Mouse (Mus musculus) thymus, adult 2 months (tissue): ENCODE results near the gene Mxra8. TPM values are rescaled to one million over a fixed set of nuclear protein-coding genes. Genes with fewer than 3 reads are reported as not detected.
A peak's percentile ranks its signal among the peaks of the same experiment; 100 is the strongest.

Experiments
- DNase-seq: peaks from one replicate; pipeline ENCODE4 v3.0.0; 2021
- H3K27ac ChIP-seq: fragments of 200-500 bp; 2 replicates; pipeline ENCODE4 v1.5.1; 2012; ENCODE audit warnings: low read length, control low read depth; ENCODE audit not compliant: control insufficient read depth, insufficient read depth
- H3K27me3 ChIP-seq: fragments of 200-500 bp; 2 replicates; pipeline ENCODE4 v1.6.1; 2012; ENCODE audit warnings: mild to moderate bottlenecking, low read length, moderate library complexity, mixed read lengths; ENCODE audit not compliant: control insufficient read depth, insufficient read depth
- H3K36me3 ChIP-seq: fragments of 200-500 bp; 2 replicates; pipeline ENCODE4 v1.6.1; 2012; ENCODE audit warnings: mild to moderate bottlenecking, low read length, moderate library complexity; ENCODE audit not compliant: control insufficient read depth, insufficient read depth
- H3K4me1 ChIP-seq: fragments of 200-500 bp; replicated peaks from 2 replicates; pipeline ENCODE4 v1.6.1; 2012; ENCODE audit warnings: low read length; ENCODE audit not compliant: control insufficient read depth, insufficient read depth
- H3K4me3 ChIP-seq: fragments of 200-500 bp; 2 replicates; pipeline ENCODE4 v1.5.1; 2012; ENCODE audit warnings: mild to moderate bottlenecking, low read length, control low read depth, moderate library complexity; ENCODE audit not compliant: control insufficient read depth, insufficient read depth
- CTCF ChIP-seq: fragments of 200-500 bp; IDR thresholded peaks from 2 replicates; pipeline ENCODE4 v1.5.1; 2012; ENCODE audit warnings: mild to moderate bottlenecking, control low read depth, low read length, moderate library complexity, borderline replicate concordance; ENCODE audit not compliant: control insufficient read depth, poor library complexity, insufficient read depth; ENCODE audit errors: extremely low read depth
- POLR2A ChIP-seq: fragments of 200-500 bp; IDR thresholded peaks from 2 replicates; pipeline ENCODE4 v1.6.1; 2012; ENCODE audit warnings: mild to moderate bottlenecking, low read length, control low read depth, moderate library complexity; ENCODE audit not compliant: control insufficient read depth, poor library complexity, insufficient read depth; ENCODE audit errors: extremely low read depth
- WGBS: fragments of 180-500 bp; shearing (Covaris S2); methylation state at CpG from one replicate; pipeline ENCODE4 v1.1.7; 2018; 5-methylcytosine and 5-hydroxymethylcytosine counted together
- polyA plus RNA-seq: library from polyadenylated mRNA; depleted of rRNA; stranded (reverse); fragments of >200 nt; gene quantifications from 2 replicates; pipeline ENCODE4 v1.2.3, GENCODE M21; 2012

Mxra8 gene
- polyA plus RNA-seq, 1 experiment = 43.4 TPM

GRCm38 (mm10) chr4:155856881-155857280 is 17.4 kb downstream of the Mxra8 start:
- no peak for DNase-seq
- WGBS = 82% methylated on average over 3 of the region's 3 CpGs
- H3K4me1 ChIP-seq = no peaks in the 10 kb centered on the region
- H3K36me3 ChIP-seq = no peaks in the 10 kb centered on the region
- H3K4me3 ChIP-seq = no peak overlapping the region
- TF ChIP-seq POLR2A (no peak), CTCF (no peak)
- no peak overlapping the region for H3K27ac ChIP-seq
- no peaks in the 10 kb centered on the region for H3K27me3 ChIP-seq

- Histone ChIP-seq H3K4me1 (no peaks in the 10 kb centered on the region), H3K36me3 (no peaks in the 10 kb centered on the region), H3K27ac (no peak overlapping the region), H3K4me3 (no peak overlapping the region), H3K27me3 (no peaks in the 10 kb centered on the region)
- DNase-seq = peak; percentile 37
- TF ChIP-seq POLR2A (no peak), CTCF (no peak)
- WGBS = 61% methylated on average over 13 of the region's 13 CpGs
These were observed 19.8 kb downstream of the Mxra8 start for GRCm38 (mm10) chr4:155859318-155859717.

- 90% methylated on average over 7 of the region's 7 CpGs for WGBS
- TF ChIP-seq POLR2A (no peak), CTCF (no peak)
- no peak overlapping the region for H3K4me3 ChIP-seq
- peaks cover 7% of the 10 kb centered on the region; the same call in 1 of the 2 replicates for H3K36me3 ChIP-seq
- no peaks in the 10 kb centered on the region for H3K4me1 ChIP-seq
- no peak overlapping the region for H3K27ac ChIP-seq
- H3K27me3 ChIP-seq = no peaks in the 10 kb centered on the region
- DNase-seq = no peak
These were observed 22.3 kb downstream of the Mxra8 start for GRCm38 (mm10) chr4:155861787-155862186.

GRCm38 (mm10) chr4:155863001-155863400 is 23.5 kb downstream of the Mxra8 start, which contains the start of gene Tas1r3:
TSS of gene Tas1r3 (minus strand) at chr4:155863362.
- H3K4me3 ChIP-seq = no peak within 1 kb of the TSS
- no peaks in the 10 kb centered on the region for H3K4me1 ChIP-seq
- peaks cover 7% of the 10 kb centered on the region; the same call in 1 of the 2 replicates for H3K36me3 ChIP-seq
- 84% methylated on average over 5 of the region's 5 CpGs for WGBS
- no peak within 1 kb of the TSS for H3K27ac ChIP-seq
- no peak for DNase-seq
- H3K27me3 ChIP-seq = no peaks in the 10 kb centered on the region
- TF ChIP-seq POLR2A = no peak
- no peak for TF ChIP-seq CTCF

- TF ChIP-seq CTCF (no peak), POLR2A (no peak)
- peaks cover 18% of the 10 kb centered on the region for H3K36me3 ChIP-seq
- H3K4me1 ChIP-seq = peaks cover 13% of the 10 kb centered on the region
- DNase-seq = peak; percentile 19
- no peaks in the 10 kb centered on the region for H3K27me3 ChIP-seq
- no peak overlapping the region for H3K27ac ChIP-seq
- 11% methylated on average over 22 of the region's 22 CpGs for WGBS
- peak overlapping the region; percentile 69 for H3K4me3 ChIP-seq
These were observed 29.3 kb downstream of the Mxra8 start for GRCm38 (mm10) chr4:155868614-155869298.

GRCm38 (mm10) chr4:155869317-155870033 is 30.0 kb downstream of the Mxra8 start, which contains the start of the genes Cptp and Ints11:
TSS of gene Cptp (minus strand) at chr4:155869440.
TSS of gene Ints11 (plus strand) at chr4:155869546.
- peak within 1 kb of the TSS; percentile 10; the same call in 1 of the 2 replicates for H3K27ac ChIP-seq
- peaks cover 13% of the 10 kb centered on the region for H3K4me1 ChIP-seq
- peak; percentile 97 for DNase-seq
- WGBS = under 1% methylated on average over 63 of the region's 63 CpGs
- H3K36me3 ChIP-seq = peaks cover 21% of the 10 kb centered on the region
- peak within 1 kb of the TSS; percentile 91 for H3K4me3 ChIP-seq
- TF ChIP-seq POLR2A (peak; percentile 81), CTCF (no peak; the same call in 1 of the 2 replicates)
- H3K27me3 ChIP-seq = no peaks in the 10 kb centered on the region
